Mouse (Mus musculus) B cell, adult 2 months (primary cell): ENCODE measurements around the gene Gm11213.
A peak's percentile ranks its signal among the peaks of the same experiment; 100 is the strongest.

Experiments used
- DNase-seq, 2 experiments: peaks; one replicate each; pipeline ENCODE4 v3.0.0; 2022

Gm11213 gene

DNA sequence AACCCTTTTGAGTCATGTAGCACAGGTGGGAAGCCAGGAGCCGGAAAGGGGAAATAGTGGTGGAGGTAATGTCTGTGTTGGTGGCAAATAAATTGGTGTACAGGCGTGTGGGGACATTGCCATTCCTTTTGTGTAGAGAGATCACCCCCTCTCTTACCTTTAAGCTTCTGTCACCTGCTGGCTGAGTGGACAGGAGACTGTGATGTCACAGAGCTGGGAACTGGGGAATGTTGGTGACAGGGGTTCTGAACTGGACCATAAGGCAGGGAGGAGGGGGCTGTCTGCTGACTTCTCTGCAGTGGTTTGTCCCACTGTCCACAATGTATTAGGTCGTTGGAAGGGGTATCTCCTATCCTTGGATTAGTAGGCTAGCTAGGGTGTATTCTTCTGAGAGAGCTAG lies at the start of gene Gm11213:
Gm11213 (minus strand) TSS at position 317 of the 400 bp plus-strand sequence.
- DNase-seq, result no peak

DNA sequence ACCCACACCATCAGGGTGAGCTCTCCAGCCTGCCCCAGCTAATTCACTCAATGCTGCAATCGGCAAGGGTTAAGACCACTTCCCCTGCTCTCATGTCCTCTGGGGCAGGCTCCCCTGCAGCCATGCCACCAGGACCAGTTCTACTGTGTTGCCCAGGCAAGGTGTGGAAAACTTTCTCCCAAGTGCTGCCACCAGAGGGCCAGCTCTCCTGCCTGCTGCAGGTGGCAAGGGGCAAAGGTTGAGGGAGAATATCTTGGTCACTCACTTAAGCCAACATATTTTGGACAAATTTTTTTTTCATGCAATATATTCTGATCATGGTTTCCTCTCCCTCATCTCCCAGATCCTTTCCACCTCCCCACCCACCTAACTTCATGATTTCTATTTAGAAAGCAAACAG lies 49.3 kb upstream of the Gm11213 start:
- no peak for DNase-seq

- no peak for DNase-seq
Observed at GRCm38 (mm10) chr4:63643956-63644726, 39.1 kb upstream of the Gm11213 start.

DNA sequence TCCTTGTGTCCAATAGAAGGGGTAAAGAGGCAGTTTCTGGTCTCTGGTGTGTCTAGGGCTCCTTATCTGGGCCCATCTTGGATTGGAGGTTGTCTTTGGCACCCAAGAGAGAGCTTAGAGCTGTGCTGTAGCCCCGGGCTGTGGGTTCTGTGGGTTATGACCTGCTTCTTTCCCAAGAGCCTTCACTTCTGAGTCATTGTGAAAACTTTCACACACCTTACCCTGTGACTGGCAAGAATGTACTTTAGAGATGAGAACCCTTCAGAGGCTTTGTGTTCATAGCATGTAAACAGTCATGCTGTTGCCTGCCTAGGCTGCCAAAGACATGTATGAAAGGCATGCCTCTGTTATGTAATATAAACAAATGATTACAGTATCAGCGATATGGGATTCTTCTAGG lies 34.8 kb upstream of the Gm11213 start:
- no peak for DNase-seq

DNA sequence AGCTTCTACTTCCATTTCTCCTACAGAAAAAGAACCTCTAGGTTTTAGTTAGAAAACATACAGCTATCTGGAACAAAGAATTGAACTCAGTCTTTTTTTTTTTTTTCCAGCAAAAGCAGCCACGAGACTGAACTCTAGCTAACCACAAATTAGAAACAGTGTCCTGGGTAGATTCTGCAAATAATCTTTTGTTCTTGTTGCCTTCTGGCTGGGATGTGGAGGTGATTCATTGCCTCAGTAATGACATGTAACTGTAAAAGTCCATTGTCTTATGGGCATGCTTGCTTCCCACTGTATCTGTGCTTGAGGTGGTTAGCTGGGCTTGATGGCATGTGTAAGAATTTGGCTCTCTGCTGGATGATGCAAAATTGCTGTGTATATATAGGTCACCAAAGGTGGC lies 33.5 kb upstream of the Gm11213 start:
- no peak for DNase-seq

- no peak for DNase-seq
Observed at GRCm38 (mm10) chr4:63633181-63633580, 28.1 kb upstream of the Gm11213 start.

GRCm38 (mm10) chr4:63627111-63627510 lies 22.1 kb upstream of the Gm11213 start:
- DNase-seq, result no peak

DNA sequence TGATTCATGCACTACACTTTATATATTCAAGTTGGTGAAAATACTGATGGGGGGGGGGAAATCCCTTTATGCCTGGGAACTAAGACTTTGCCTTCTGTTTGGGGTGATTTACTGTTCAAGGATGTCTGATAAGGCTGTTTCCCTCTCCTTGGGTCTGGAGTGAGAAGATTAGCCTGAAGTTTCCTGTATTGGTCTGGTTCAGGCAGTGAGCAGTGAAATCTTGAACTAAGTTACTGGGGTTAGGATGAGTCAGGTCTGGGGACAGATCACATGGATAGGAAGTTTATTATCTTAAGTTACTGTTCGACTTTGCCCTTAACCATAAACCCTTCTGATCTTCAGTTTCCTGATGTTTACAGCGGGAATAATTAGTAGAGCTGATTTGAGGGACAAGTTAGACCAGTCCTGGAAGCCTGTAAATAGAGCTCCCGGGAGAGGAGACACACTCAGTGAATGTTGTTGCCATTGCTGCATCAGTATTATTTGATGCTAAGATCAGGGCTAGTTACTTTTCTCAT lies 20.6 kb upstream of the Gm11213 start:
- DNase-seq, result no peak

DNA sequence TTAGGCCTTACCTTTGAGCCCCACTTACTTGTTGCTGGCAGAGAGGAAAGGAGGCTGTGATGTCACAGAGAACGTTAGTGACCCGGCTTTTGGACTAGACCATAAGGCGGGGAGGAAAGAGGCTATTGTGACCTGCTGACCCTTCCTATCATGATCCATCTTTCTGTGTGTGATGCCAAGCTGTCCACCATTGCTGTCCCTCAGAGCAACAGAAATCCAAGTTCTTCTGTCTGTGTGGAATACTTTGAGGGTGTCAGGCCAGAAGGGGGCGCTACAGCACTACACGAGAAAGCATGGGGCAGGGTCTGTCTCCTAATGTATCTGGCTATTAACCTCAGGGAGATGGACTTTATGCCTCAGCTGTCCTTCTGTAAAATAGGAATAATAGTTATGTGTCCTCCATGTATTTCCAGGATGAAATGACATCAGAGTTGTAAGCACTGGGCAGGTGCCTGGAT lies 17.3 kb upstream of the Gm11213 start, which contains the start of gene Tex48:
Tex48 (minus strand) TSS at position 51 of the 458 bp plus-strand sequence.
- DNase-seq, result peak; percentile 66 to 67

DNA sequence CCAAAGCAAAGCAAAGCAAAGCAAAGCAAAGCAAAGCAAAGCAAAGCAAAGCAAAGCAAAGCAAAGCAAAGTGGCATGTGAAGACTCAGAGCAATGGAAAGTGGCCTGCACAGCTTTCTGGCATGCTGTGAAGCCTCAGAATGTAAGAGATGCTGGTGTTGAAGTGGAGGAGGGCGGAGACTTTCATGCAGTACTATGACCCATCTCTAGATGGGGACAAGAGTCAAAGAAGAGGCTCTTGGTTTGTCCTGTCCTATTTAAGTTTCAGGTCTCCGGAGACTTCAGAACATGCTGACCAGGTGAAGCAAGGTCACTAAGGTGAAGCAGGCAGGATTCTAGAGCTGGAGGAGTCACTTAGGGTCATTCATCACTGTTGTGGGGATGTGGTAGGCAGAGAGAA lies 16.8 kb upstream of the Gm11213 start:
- no peak for DNase-seq

DNA sequence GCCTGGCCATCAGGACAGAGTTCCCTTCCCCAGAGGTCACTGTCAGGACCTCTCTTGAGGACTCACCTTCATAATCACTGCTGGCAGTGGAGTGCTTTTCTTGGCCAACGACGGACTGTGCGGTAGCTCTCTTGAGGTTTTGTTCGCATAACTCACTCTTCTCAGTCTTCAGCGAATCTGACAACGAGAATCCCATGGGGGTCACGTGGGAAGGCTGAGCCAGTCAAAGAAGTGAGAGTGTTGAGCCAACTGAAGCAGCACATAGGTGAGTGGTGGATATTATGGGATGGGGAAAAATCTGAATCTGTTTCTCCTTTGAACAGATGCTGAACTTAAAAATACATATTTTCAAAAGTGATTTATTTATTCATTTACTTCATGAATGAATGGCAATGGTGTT lies 3.3 kb upstream of the Gm11213 start:
- no peak for DNase-seq

GRCm38 (mm10) chr4:63605968-63606367 lies 907 bp upstream of the Gm11213 start:
- no peak for DNase-seq

DNA sequence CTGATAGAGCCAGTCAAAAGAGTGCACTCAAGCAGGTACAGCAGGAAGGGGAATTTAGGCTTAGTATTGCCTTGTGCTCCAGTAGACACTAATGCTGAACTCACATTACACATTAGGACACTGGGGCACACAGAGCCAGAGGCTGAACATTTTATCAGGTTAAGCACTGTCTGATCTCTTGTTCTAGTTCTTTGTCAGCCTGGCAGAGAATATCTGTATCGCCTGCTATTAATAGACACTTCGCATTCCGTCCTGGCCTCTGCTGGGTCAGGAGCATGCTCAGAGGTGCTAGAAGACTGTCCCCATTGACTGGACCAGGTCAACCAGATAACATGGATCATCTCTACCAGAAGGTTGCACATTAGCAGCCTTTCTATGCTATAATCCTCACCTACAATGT lies 484 bp upstream of the Gm11213 start:
- DNase-seq, result no peak

- DNase-seq, result no peak
Observed at GRCm38 (mm10) chr4:63601263-63601662, 3.8 kb downstream of the Gm11213 start.

DNA sequence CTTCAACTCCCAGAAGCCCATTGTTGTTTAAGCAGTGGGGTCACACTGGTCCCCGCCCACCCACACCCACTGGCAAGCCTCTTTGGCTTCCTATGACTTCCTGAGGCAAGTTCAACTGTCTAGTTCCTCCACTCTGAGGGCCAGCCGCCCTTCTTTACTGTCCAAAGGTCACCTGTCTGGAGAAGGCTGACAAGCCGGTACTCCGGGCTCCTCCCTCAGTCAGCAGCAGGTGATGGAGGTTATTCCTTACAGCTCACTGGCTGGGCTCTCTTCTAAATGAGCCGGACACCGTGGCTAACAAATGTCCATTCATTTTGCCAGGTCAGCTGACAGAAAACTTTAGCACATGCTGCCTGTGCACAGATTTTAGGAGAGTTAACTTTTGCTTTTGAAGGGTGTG lies 4.3 kb downstream of the Gm11213 start:
- no peak for DNase-seq

GRCm38 (mm10) chr4:63596010-63596409 lies 9.1 kb downstream of the Gm11213 start:
- no peak for DNase-seq

- DNase-seq, result peak; percentile 34 to 42
Observed at GRCm38 (mm10) chr4:63595259-63595658, 9.8 kb downstream of the Gm11213 start.

- no peak for DNase-seq
Observed at GRCm38 (mm10) chr4:63594459-63595110, 10.5 kb downstream of the Gm11213 start.

DNA sequence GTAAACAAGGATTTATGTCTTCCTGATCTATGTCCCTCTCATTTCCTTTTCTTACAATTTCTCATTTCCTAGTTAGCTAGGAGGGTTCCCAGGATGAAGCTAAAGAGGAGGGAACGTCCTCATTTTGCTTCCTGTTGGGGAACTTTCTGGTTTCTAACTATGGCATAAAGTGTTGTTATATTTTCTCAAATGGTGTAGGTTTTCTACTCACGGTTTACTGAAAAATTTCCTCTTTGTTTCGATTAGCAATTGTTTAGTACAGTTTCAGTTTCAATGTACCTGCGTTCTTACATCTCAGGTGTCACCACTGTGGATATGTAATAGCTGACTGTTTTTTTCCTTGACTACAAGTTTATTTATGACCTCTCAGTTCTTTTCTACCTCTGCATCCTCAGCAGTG lies 14.5 kb downstream of the Gm11213 start:
- no peak for DNase-seq

- peak; percentile 4 to 8 for DNase-seq
Observed at GRCm38 (mm10) chr4:63589987-63590386, 15.1 kb downstream of the Gm11213 start.

- DNase-seq, result no peak
Observed at GRCm38 (mm10) chr4:63586240-63586639, 18.8 kb downstream of the Gm11213 start.

DNA sequence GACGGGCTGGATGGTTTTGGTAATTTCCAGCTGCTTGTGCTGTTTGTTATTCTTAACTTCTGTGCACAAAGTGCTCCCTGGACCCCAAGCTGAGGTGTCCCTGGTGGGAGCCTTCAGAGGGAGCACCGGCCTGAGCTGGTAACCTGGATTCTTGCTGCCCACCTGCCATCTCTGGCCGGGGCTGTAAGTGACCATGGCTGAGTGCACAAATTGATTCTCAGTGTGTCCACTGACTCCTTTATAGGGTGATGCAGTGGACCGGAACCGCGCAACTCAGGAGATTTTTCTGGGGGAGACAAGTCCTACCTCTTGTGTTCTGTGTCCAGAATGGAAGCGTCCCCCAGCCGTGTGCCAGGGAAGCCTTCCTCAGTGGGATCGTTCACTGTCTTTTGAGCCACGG lies 19.8 kb downstream of the Gm11213 start:
- no peak for DNase-seq

GRCm38 (mm10) chr4:63582580-63582979 lies 22.5 kb downstream of the Gm11213 start:
- no peak for DNase-seq

DNA sequence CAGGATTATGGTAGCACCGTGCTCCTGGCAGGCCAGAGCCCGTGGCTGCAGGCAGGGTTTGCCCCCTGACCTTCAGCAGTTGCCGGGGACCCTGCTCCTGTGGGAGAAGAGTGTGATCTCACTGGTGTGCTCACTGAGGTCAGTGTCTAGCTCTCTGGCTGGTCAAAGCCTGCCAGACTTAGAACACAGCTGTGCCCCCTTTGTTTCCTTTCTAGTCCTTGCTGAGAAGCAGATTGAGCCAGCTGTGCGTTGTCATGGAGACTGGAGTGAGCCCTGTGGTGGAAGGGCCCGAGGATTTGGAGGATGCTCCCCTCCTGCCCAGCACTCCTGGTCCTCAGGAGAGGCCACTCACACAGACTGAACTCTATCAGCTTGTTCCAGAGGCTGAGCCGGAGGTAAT lies 25.0 kb downstream of the Gm11213 start:
- no peak for DNase-seq
